Mouse (Mus musculus): ENCODE results near the gene Slc25a11. TPM values are rescaled to one million over a fixed set of nuclear protein-coding genes. Genes with fewer than 3 reads are reported as not detected.
A peak's percentile ranks its signal among the peaks of the same experiment; 100 is the strongest.

Slc25a11 gene
- polyA plus RNA-seq, 1 experiment from 2014 or later = 133 TPM

GRCm38 (mm10) chr11:70621972-70622814 lies 25.1 kb downstream of the Slc25a11 start:
- Histone ChIP-seq H3K27ac (ENCODE audit: low read depth) (0 out of 2 replicates have a peak overlapping the region, but pooled peaks have one; percentile 24), H3K36me3 (ENCODE audit: insufficient read depth) (no peaks in the 10 kb centered on the region), H3K4me3 (ENCODE audit: low read depth, low read length) (no peak overlapping the region), H3K4me2 (no peak overlapping the region), H3K9me3 (ENCODE audit: low read depth, low read length) (no peaks in the 10 kb centered on the region), H3K4me1 (ENCODE audit: insufficient read depth) (no peaks in the 10 kb centered on the region), H3K9ac (no peak overlapping the region), H3K27me3 (ENCODE audit: insufficient read depth, low read length) (no peaks in the 10 kb centered on the region)
- DNase-seq (peak; percentile 46), ATAC-seq (ENCODE audit: insufficient read depth) (no peak)
- 28% methylated on average over 7 of the region's 7 CpGs for WGBS
- no peak for TF ChIP-seq CTCF (IDR thresholded peaks at IDR 0.05; ENCODE audit: low read depth)

DNA sequence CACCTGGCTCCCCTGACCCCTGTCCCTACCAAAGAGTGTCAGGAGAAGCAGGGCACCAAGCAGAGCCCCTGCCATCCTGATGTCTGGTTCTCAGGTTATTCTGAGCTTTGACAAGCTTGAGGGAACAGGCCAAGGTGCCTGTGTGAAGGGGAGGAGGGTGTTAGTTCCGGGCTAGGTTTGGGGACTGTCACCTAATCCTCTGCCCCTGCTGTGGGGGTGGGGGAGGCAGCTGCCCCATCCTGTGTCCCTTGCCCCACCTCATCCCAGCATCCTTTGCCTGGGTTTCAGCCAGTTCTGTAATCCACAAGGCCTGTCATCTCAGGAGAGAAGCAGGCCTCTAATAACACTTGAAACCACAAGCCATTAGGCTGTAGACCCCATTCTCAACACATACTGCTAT lies 28.2 kb downstream of the Slc25a11 start, which contains the start of gene Chrne:
Chrne (minus strand) TSS at position 116 of the 400 bp plus-strand sequence.
- no peaks in the 10 kb centered on the region for H3K9me3 ChIP-seq (ENCODE audit: low read depth, low read length)
- H3K4me2 ChIP-seq = no peak within 1 kb of the TSS
- WGBS = 37% methylated on average over 1 of the region's 1 CpGs
- no peaks in the 10 kb centered on the region for H3K36me3 ChIP-seq (ENCODE audit: insufficient read depth)
- no peaks in the 10 kb centered on the region for H3K27me3 ChIP-seq (ENCODE audit: insufficient read depth, low read length)
- no peak for TF ChIP-seq CTCF (IDR thresholded peaks at IDR 0.05; ENCODE audit: low read depth)
- no peak for DNase-seq
- H3K27ac ChIP-seq (ENCODE audit: low read depth) = no peak within 1 kb of the TSS
- no peak within 1 kb of the TSS for H3K9ac ChIP-seq
- no peak for ATAC-seq (ENCODE audit: insufficient read depth)
- no peak within 1 kb of the TSS for H3K4me3 ChIP-seq (ENCODE audit: low read depth, low read length)
- peaks cover 10% of the 10 kb centered on the region; the same call in 1 of the 2 replicates for H3K4me1 ChIP-seq (ENCODE audit: insufficient read depth)

- ATAC-seq (ENCODE audit: insufficient read depth) = no peak
Observed at GRCm38 (mm10) chr11:70615516-70616093, 31.7 kb downstream of the Slc25a11 start, which contains the start of gene 4930544D05Rik. TSS of gene 4930544D05Rik (plus strand) at chr11:70615848.

DNA sequence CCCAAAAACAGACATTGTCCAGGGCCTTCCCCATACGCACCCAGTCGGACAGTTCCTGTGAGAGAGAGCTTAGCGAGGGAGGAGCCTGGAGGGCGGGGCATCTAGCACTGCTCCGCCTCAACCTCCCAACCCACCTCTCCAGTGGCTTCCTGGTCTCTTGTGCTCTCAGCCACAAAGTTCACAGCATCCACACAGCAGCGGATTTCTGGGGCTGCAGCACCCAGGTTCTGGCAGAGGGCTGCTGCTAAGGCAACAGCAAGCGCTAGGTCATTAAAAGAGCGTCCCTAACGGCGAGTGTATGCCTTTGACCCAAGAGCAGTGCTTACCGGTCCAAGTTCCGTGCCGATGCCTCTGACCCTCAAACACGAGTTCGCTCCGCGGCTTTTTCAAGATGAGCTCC lies 32.2 kb downstream of the Slc25a11 start:
- WGBS = 3% methylated on average over 17 of the region's 17 CpGs
- no peaks in the 10 kb centered on the region for H3K27me3 ChIP-seq (ENCODE audit: insufficient read depth, low read length)
- peak overlapping the region; percentile 76 for H3K4me2 ChIP-seq
- DNase-seq (peak; percentile 82), ATAC-seq (ENCODE audit: insufficient read depth) (peak; percentile 91)
- H3K36me3 ChIP-seq (ENCODE audit: insufficient read depth) = peaks cover 33% of the 10 kb centered on the region
- peaks cover 10% of the 10 kb centered on the region; the same call in 1 of the 2 replicates for H3K4me1 ChIP-seq (ENCODE audit: insufficient read depth)
- H3K4me3 ChIP-seq (ENCODE audit: low read depth, low read length) = peak overlapping the region; percentile 40
- H3K27ac ChIP-seq (ENCODE audit: low read depth) = peak overlapping the region; percentile 46; the same call in 1 of the 2 replicates
- H3K9me3 ChIP-seq (ENCODE audit: low read depth, low read length) = no peaks in the 10 kb centered on the region
- TF ChIP-seq CTCF (IDR thresholded peaks at IDR 0.05; ENCODE audit: low read depth) = peak; percentile 42
- H3K9ac ChIP-seq = peak overlapping the region; percentile 55

More at GRCm38 (mm10) chr11:70615516-70616093, 31.7 kb downstream of the Slc25a11 start, which contains the start of gene 4930544D05Rik:
- Histone ChIP-seq H3K36me3 (ENCODE audit: insufficient read depth) (peaks cover 29% of the 10 kb centered on the region; the same call in 1 of the 2 replicates), H3K27ac (ENCODE audit: low read depth) (peak within 1 kb of the TSS; percentile 46; the same call in 1 of the 2 replicates), H3K9me3 (ENCODE audit: low read depth, low read length) (no peaks in the 10 kb centered on the region), H3K4me3 (ENCODE audit: low read depth, low read length) (peak within 1 kb of the TSS; percentile 40), H3K4me2 (peak within 1 kb of the TSS; percentile 76), H3K4me1 (ENCODE audit: insufficient read depth) (peaks cover 10% of the 10 kb centered on the region; the same call in 1 of the 2 replicates), H3K9ac (peak within 1 kb of the TSS; percentile 55), H3K27me3 (ENCODE audit: insufficient read depth, low read length) (no peaks in the 10 kb centered on the region)
- no peak for DNase-seq
- WGBS = 14% methylated on average over 21 of the region's 21 CpGs
- no peak for TF ChIP-seq CTCF (IDR thresholded peaks at IDR 0.05; ENCODE audit: low read depth)

GRCm38 (mm10) chr11:70612505-70612904 lies 34.8 kb downstream of the Slc25a11 start:
- Histone ChIP-seq H3K27ac (ENCODE audit: low read depth) (no peak overlapping the region), H3K4me3 (ENCODE audit: low read depth, low read length) (no peak overlapping the region), H3K9me3 (ENCODE audit: low read depth, low read length) (no peaks in the 10 kb centered on the region), H3K4me2 (no peak overlapping the region), H3K9ac (no peak overlapping the region), H3K36me3 (ENCODE audit: insufficient read depth) (peaks cover 58% of the 10 kb centered on the region), H3K27me3 (ENCODE audit: insufficient read depth, low read length) (no peaks in the 10 kb centered on the region), H3K4me1 (ENCODE audit: insufficient read depth) (peaks cover 10% of the 10 kb centered on the region; the same call in 1 of the 2 replicates)
- TF ChIP-seq CTCF (IDR thresholded peaks at IDR 0.05; ENCODE audit: low read depth) = peak; percentile 40; the same call in 1 of the 2 replicates
- WGBS = 70% methylated on average over 7 of the region's 7 CpGs
- ATAC-seq (ENCODE audit: insufficient read depth) = no peak
- no peak for DNase-seq

GRCm38 (mm10) chr11:70610752-70611151 lies 36.5 kb downstream of the Slc25a11 start:
- Histone ChIP-seq H3K36me3 (ENCODE audit: insufficient read depth) (peaks cover 76% of the 10 kb centered on the region), H3K27ac (ENCODE audit: low read depth) (no peak overlapping the region)

More at GRCm38 (mm10) chr11:70610752-70611151, 36.5 kb downstream of the Slc25a11 start:
- no peak overlapping the region for H3K9ac ChIP-seq
- TF ChIP-seq CTCF (IDR thresholded peaks at IDR 0.05; ENCODE audit: low read depth) = peak; percentile 26
- 77% methylated on average over 4 of the region's 4 CpGs for WGBS
- peaks cover 10% of the 10 kb centered on the region; the same call in 1 of the 2 replicates for H3K4me1 ChIP-seq (ENCODE audit: insufficient read depth)
- H3K27me3 ChIP-seq (ENCODE audit: insufficient read depth, low read length) = no peaks in the 10 kb centered on the region
- DNase-seq = no peak
- ATAC-seq (ENCODE audit: insufficient read depth) = no peak
- no peaks in the 10 kb centered on the region for H3K9me3 ChIP-seq (ENCODE audit: low read depth, low read length)
- no peak overlapping the region for H3K4me2 ChIP-seq
- no peak overlapping the region for H3K4me3 ChIP-seq (ENCODE audit: low read depth, low read length)
